Mouse (Mus musculus) forebrain, embryonic 11.5 days (tissue): ENCODE data around the gene Rhox11. TPM values are rescaled to one million over a fixed set of nuclear protein-coding genes. Genes with fewer than 3 reads are reported as not detected.
A peak's percentile ranks its signal among the peaks of the same experiment; 100 is the strongest.
"Not testable (repeated sequence)": the region's sequence is repeated elsewhere in the genome, so short reads cannot be mapped to it uniquely, and the experiment has no call there.

Experiments used
- ATAC-seq: fragments of 200-750 bp; cut with Nextera tagmentation; replicated peaks from 2 replicates; pipeline ENCODE4 v1.8.0; 2017; ENCODE audit warnings: moderate TSS enrichment; ENCODE audit not compliant: low FRiP score
- DNase-seq: peaks from one replicate; pipeline ENCODE4 v3.0.0-alpha.2; 2017; ENCODE audit warnings: low spot score
- H3K27ac ChIP-seq: fragments of 300-500 bp; sonication (generic); 2 replicates; pipeline ENCODE4 v1.5.1; 2014; ENCODE audit warnings: low read depth, low read length
- H3K27me3 ChIP-seq: fragments of 300-500 bp; sonication (generic); 2 replicates; pipeline ENCODE4 v1.6.1; 2014; ENCODE audit warnings: mild to moderate bottlenecking, low read length, mixed read lengths; ENCODE audit not compliant: control insufficient read depth, insufficient read depth
- H3K36me3 ChIP-seq: fragments of 300-500 bp; sonication (generic); 2 replicates; pipeline ENCODE4 v1.6.1; 2014; ENCODE audit warnings: mild to moderate bottlenecking, low read length, moderate library complexity, mixed read lengths; ENCODE audit not compliant: control insufficient read depth, insufficient read depth
- H3K4me1 ChIP-seq: fragments of 300-500 bp; sonication (generic); replicated peaks from 2 replicates; pipeline ENCODE4 v1.6.1; 2014; ENCODE audit warnings: low read length, mixed read lengths; ENCODE audit not compliant: control insufficient read depth, insufficient read depth
- H3K4me2 ChIP-seq: fragments of 300-500 bp; sonication (generic); 2 replicates; pipeline ENCODE4 v1.6.1; 2014; ENCODE audit warnings: low read depth, mild to moderate bottlenecking, low read length, moderate library complexity, mixed read lengths; ENCODE audit not compliant: severe bottlenecking
- H3K4me3 ChIP-seq: fragments of 300-500 bp; sonication (generic); 2 replicates; pipeline ENCODE4 v1.5.1; 2014; ENCODE audit warnings: low read depth, low read length
- H3K9ac ChIP-seq: fragments of 300-500 bp; sonication (generic); 2 replicates; pipeline ENCODE4 v1.6.1; 2014; ENCODE audit warnings: low read length
- H3K9me3 ChIP-seq: fragments of 300-500 bp; sonication (generic); 2 replicates; pipeline ENCODE4 v1.6.1; 2016; ENCODE audit warnings: low read length, mixed read lengths; ENCODE audit not compliant: control insufficient read depth
- WGBS: fragments of 180-500 bp; shearing (Covaris S2); extraction: QIAGEN DNeasy Blood & Tissue Kit; methylation state at CpG from one replicate; pipeline ENCODE4 v1.1.7; 2014; 5-methylcytosine and 5-hydroxymethylcytosine counted together
- polyA plus RNA-seq: library from polyadenylated mRNA; unstranded; fragments of >200 nt; fragmentation: Nextera tagmentation; extraction: Ambion mirVana; gene quantifications from 2 replicates; pipeline ENCODE4 v1.2.1, GENCODE M21; 2014

Rhox11 gene
- not detected in 2 replicates for polyA plus RNA-seq

GRCm38 (mm10) chrX:38085041-38085440 is at the start of gene Rhox11:
Gene Rhox11, minus strand, starts transcription at chrX:38085141.
- Histone ChIP-seq H3K4me1 (no peaks in the 10 kb centered on the region), H3K36me3 (no peaks in the 10 kb centered on the region), H3K9ac (no peak within 1 kb of the TSS), H3K27ac (no peak within 1 kb of the TSS), H3K27me3 (no peaks in the 10 kb centered on the region), H3K9me3 (no peaks in the 10 kb centered on the region), H3K4me2 (no peak within 1 kb of the TSS), H3K4me3 (no peak within 1 kb of the TSS)
- no peak for DNase-seq
- 91% methylated on average over 9 of the region's 9 CpGs for WGBS
- ATAC-seq = no peak

GRCm38 (mm10) chrX:38121478-38121877 is 36.5 kb upstream of the Rhox11 start:
- Histone ChIP-seq H3K27me3 (no peaks in the 10 kb centered on the region), H3K27ac (no peak overlapping the region)
- 88% methylated on average over 34 of the region's 34 CpGs for WGBS

GRCm38 (mm10) chrX:38120982-38121381 is 36.0 kb upstream of the Rhox11 start, which contains the start of gene Rhox13:
Gene Rhox13, plus strand, starts transcription at chrX:38121219.
- ATAC-seq (no peak), DNase-seq (no peak)
- no peak within 1 kb of the TSS for H3K4me2 ChIP-seq
- H3K4me1 ChIP-seq = no peaks in the 10 kb centered on the region
- peaks cover 3% of the 10 kb centered on the region; the same call in 1 of the 2 replicates for H3K9me3 ChIP-seq
- no peak within 1 kb of the TSS for H3K27ac ChIP-seq
- 95% methylated on average over 20 of the region's 20 CpGs for WGBS
- no peak within 1 kb of the TSS for H3K9ac ChIP-seq
- no peaks in the 10 kb centered on the region for H3K27me3 ChIP-seq
- H3K36me3 ChIP-seq = no peaks in the 10 kb centered on the region
- no peak within 1 kb of the TSS for H3K4me3 ChIP-seq

More at GRCm38 (mm10) chrX:38121478-38121877, 36.5 kb upstream of the Rhox11 start:
- Histone ChIP-seq H3K4me1 (no peaks in the 10 kb centered on the region), H3K9me3 (peaks cover 3% of the 10 kb centered on the region; the same call in 1 of the 2 replicates), H3K4me2 (no peak overlapping the region), H3K36me3 (no peaks in the 10 kb centered on the region), H3K9ac (no peak overlapping the region), H3K4me3 (no peak overlapping the region)
- ATAC-seq (no peak), DNase-seq (no peak)

DNA sequence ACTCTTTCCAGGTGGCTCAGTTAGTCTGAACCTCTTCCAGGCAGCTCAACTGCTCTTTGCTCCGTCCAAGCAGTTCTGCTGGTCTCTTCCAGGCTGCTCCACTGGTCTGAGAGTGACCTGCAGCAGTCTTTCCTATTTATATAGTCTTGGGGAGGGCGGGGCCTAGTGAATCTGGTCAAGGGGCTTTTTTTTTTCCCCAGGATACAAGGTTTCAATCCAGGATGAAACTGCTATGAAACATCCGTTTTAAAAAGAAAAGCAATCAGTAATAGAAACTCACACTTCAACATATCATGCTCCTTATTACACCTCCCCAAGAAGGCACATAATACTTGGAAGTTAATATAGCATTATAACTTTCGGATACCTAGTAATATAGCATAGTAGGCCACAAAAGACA is 25.9 kb upstream of the Rhox11 start, which contains the start of gene Rhox12:
TSS of gene Rhox12 (minus strand) at position 101 of the 400 bp plus-strand sequence.
- no peaks in the 10 kb centered on the region for H3K9me3 ChIP-seq
- H3K36me3 ChIP-seq = no peaks in the 10 kb centered on the region
- no peak within 1 kb of the TSS for H3K9ac ChIP-seq
- no peak within 1 kb of the TSS for H3K4me2 ChIP-seq
- H3K4me1 ChIP-seq = no peaks in the 10 kb centered on the region
- ATAC-seq (no peak), DNase-seq (no peak)
- 72% methylated on average over 4 of the region's 4 CpGs for WGBS
- no peak within 1 kb of the TSS for H3K4me3 ChIP-seq
- no peaks in the 10 kb centered on the region for H3K27me3 ChIP-seq
- no peak within 1 kb of the TSS for H3K27ac ChIP-seq

DNA sequence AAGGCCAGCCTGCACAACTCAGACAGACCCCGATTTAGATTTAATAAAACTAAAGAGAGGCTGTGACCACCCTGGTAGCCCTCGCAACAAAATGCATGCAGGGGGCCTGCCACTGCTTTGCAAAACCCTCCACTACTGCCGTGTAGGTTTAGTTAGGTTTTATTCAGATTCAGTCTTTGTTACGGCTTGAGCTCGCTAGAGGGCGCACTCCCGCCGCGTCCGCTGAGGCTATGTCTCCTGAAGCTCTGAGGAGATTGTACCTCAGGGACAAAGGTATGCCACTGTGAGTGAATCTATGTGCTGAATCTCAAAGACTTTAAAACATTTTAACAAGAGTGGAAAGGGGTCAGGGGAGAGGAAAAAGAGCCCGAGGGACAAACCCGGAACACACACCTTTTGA is 715 bp downstream of the Rhox11 start:
- H3K4me3 ChIP-seq = no peak overlapping the region
- H3K9me3 ChIP-seq = no peaks in the 10 kb centered on the region
- H3K36me3 ChIP-seq = no peaks in the 10 kb centered on the region
- H3K4me1 ChIP-seq = no peaks in the 10 kb centered on the region
- WGBS = 16% methylated on average over 12 of the region's 12 CpGs
- H3K9ac ChIP-seq = no peak overlapping the region
- DNase-seq (peak; percentile 71), ATAC-seq (0 out of 2 replicates have a peak, but pooled peaks have one; percentile 39)
- H3K27me3 ChIP-seq = no peaks in the 10 kb centered on the region
- no peak overlapping the region for H3K27ac ChIP-seq
- no peak overlapping the region for H3K4me2 ChIP-seq

DNA sequence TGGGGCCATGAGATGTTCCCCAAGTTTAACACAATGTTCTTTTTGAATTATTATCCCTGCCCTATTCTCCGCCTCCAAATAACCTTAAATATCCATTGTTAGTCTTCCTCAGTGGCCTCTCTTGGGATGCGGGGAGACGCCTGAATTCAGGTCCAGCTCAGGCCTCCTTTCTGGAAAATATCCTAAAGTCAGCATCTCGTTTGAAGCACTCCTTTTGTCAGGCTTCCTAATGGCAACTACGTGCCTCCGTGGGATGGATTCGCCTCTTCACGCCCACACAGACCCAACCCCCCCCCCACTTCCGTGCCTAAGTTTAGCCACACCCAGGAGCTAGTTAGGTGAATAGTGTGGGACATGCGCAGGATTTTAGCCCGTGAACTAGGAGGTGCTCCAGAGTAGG is 18.8 kb downstream of the Rhox11 start, which contains the start of gene Rhox10:
TSS of gene Rhox10 (plus strand) at position 301 of the 400 bp plus-strand sequence.
- Histone ChIP-seq H3K9me3 (no peaks in the 10 kb centered on the region), H3K27me3 (no peaks in the 10 kb centered on the region), H3K4me1 (no peaks in the 10 kb centered on the region), H3K4me3 (no peak within 1 kb of the TSS), H3K4me2 (no peak within 1 kb of the TSS), H3K27ac (no peak within 1 kb of the TSS), H3K36me3 (no peaks in the 10 kb centered on the region), H3K9ac (no peak within 1 kb of the TSS)
- DNase-seq = no peak
- WGBS = 85% methylated on average over 11 of the region's 11 CpGs
- no peak for ATAC-seq

GRCm38 (mm10) chrX:38061544-38061943 is 23.4 kb downstream of the Rhox11 start:
- 0% methylated on average over 1 of the region's 1 CpGs for WGBS
- Histone ChIP-seq H3K9me3 (no peaks in the 10 kb centered on the region), H3K4me1 (no peaks in the 10 kb centered on the region), H3K9ac (no peak overlapping the region), H3K27me3 (no peaks in the 10 kb centered on the region), H3K4me2 (no peak overlapping the region), H3K4me3 (no peak overlapping the region), H3K27ac (no peak overlapping the region), H3K36me3 (no peaks in the 10 kb centered on the region)
- DNase-seq (no peak), ATAC-seq (no peak)

GRCm38 (mm10) chrX:38043014-38043413 is 41.9 kb downstream of the Rhox11 start, which contains the start of gene Btg1-ps2:
Gene Btg1-ps2, minus strand, starts transcription at chrX:38043114.
- not testable (repeated sequence) for H3K4me1 ChIP-seq, H3K4me3 ChIP-seq, H3K27ac ChIP-seq, H3K36me3 ChIP-seq, H3K27me3 ChIP-seq, DNase-seq, H3K9me3 ChIP-seq, ATAC-seq, H3K9ac ChIP-seq, H3K4me2 ChIP-seq

- H3K4me3 ChIP-seq = no peak overlapping the region
- no peak overlapping the region for H3K4me2 ChIP-seq
- H3K36me3 ChIP-seq = no peaks in the 10 kb centered on the region
- ATAC-seq (no peak), DNase-seq (no peak)
- H3K9me3 ChIP-seq = no peaks in the 10 kb centered on the region
- H3K9ac ChIP-seq = no peak overlapping the region
- no peak overlapping the region for H3K27ac ChIP-seq
- 92% methylated on average over 5 of the region's 5 CpGs for WGBS
- H3K27me3 ChIP-seq = no peaks in the 10 kb centered on the region
- no peaks in the 10 kb centered on the region for H3K4me1 ChIP-seq
Measured at GRCm38 (mm10) chrX:38039666-38040065, 45.3 kb downstream of the Rhox11 start.
